Mouse (Mus musculus) liver, adult 2 months (tissue): ENCODE measurements at regions not wholly inside any gene's neighbourhood (a gene's known extent, or its start where the extent isn't known, plus 50 kb on each side); places are given as distances from the start of the nearest gene placed in this dataset.

Experiments used
- CTCF ChIP-seq: fragments of 200-500 bp; IDR thresholded peaks from 2 replicates; pipeline ENCODE4 v1.5.1; 2011; ENCODE audit warnings: low read depth, low read length, control low read depth
- POLR2A ChIP-seq: fragments of 200-500 bp; IDR thresholded peaks from 2 replicates; pipeline ENCODE4 v1.6.1; 2011; ENCODE audit warnings: low read length, control low read depth; ENCODE audit not compliant: insufficient read depth; ENCODE audit errors: extremely low read depth

DNA sequence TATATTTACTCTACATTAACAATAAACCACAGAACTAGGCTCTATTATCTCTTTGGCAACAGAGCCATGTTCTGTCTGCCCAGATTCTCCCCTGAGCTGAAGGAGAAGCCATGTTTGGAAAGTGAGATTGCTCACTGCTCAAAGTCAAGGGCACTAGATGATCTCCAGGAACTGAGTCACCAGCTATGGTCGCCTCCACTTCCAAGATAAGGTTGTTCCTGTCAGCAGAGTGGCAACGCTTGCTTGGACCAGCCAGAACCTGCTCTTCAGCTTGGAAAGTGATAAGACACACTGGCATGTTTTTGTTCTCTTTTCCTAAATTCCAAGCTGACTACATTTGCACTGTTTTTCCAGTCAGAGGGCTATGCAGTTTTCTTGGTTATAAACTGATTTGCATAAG is 175.6 kb upstream of the Frmd6 start:
- no peak for TF ChIP-seq CTCF
- TF ChIP-seq POLR2A, result no peak
